Comparison of ENCODE assay signal across 8 mouse cellular contexts in genomic region chr4:32950356-32951034, GRCm38 (mm10). TPM values are rescaled to one million over a fixed set of nuclear protein-coding genes. Genes with fewer than 3 reads are reported as not detected.
DNase-seq lines count a peak whose midpoint lies in the region; ATAC-seq and TF ChIP-seq lines count a peak whose summit lies in the region.

Gene Ankrd6, minus strand, starts transcription at chr4:32950841.

- H3K79me3 ChIP-seq in C2C12 (ENCODE audit: low read depth) = no peaks in the 10 kb centered on the region

- H3K79me2 ChIP-seq in C2C12 (ENCODE audit: control insufficient read depth, insufficient read depth) = no peaks in the 10 kb centered on the region

- H3K9me3 ChIP-seq in heart, embryonic 11.5 days (replicated peaks; ENCODE audit: control insufficient read depth, low read length) = no peaks in the 10 kb centered on the region
- H3K9me3 ChIP-seq in kidney, embryonic 15.5 days (replicated peaks) = no peaks in the 10 kb centered on the region
- no peaks in the 10 kb centered on the region for H3K9me3 ChIP-seq in liver, embryonic 11.5 days (ENCODE audit: control insufficient read depth, low read length)

- peak; percentile 89 for DNase-seq in brain, adult 2 months (ENCODE audit: low read depth, low spot score)
- DNase-seq in liver, embryonic 11.5 days (ENCODE audit: low spot score) = peak; percentile 82
- peak; percentile 38 to 61 for DNase-seq in natural killer cell, adult 2 months (ENCODE audit: low spot score in 2 of 2)
- peak; percentile 78 for DNase-seq in splenic B cell, adult 2 months (ENCODE audit: low read depth, low spot score)

- peak within 1 kb of the TSS; percentile 38 for H3ac ChIP-seq in C2C12 (ENCODE audit: control insufficient read depth, insufficient read length, low read depth)

- peak; percentile 98 for TF ChIP-seq CTCF in C2C12 (IDR thresholded peaks at IDR 0.05; ENCODE audit: control insufficient read depth, insufficient read depth, insufficient read length)

- H3K27me3 ChIP-seq in C2C12 (ENCODE audit: control insufficient read depth, insufficient read depth, insufficient read length) = no peaks in the 10 kb centered on the region
- peaks cover 5% of the 10 kb centered on the region; the same call in 1 of the 2 replicates for H3K27me3 ChIP-seq in heart, embryonic 11.5 days (ENCODE audit: control insufficient read depth, insufficient read depth, low read length)
- peaks cover 11% of the 10 kb centered on the region for H3K27me3 ChIP-seq in kidney, embryonic 15.5 days
- peaks cover 40% of the 10 kb centered on the region for H3K27me3 ChIP-seq in liver, embryonic 11.5 days (replicated peaks; ENCODE audit: control insufficient read depth, insufficient read depth, low read length)
- H3K27me3 ChIP-seq in splenic B cell, adult 2 months (ENCODE audit: control insufficient read depth, insufficient read depth, low read length, poor library complexity, severe bottlenecking) = peaks cover 3% of the 10 kb centered on the region

- ATAC-seq in erythroblast, adult 5-6 weeks (replicated peaks; ENCODE audit: low FRiP score, poor library complexity, severe bottlenecking) = peak; percentile 82
- peak; percentile 92 for ATAC-seq in heart, embryonic 11.5 days (replicated peaks; ENCODE audit: insufficient number of reproducible peaks, low FRiP score, low TSS enrichment)
- ATAC-seq in kidney, embryonic 15.5 days (replicated peaks; ENCODE audit: low FRiP score) = peak; percentile 93
- peak; percentile 88 for ATAC-seq in liver, embryonic 11.5 days (replicated peaks; ENCODE audit: low FRiP score)

- peak within 1 kb of the TSS; percentile 88 for H3K4me2 ChIP-seq in heart, embryonic 11.5 days
- peak within 1 kb of the TSS; percentile 98 for H3K4me2 ChIP-seq in kidney, embryonic 15.5 days
- peak within 1 kb of the TSS; percentile 100 for H3K4me2 ChIP-seq in liver, embryonic 11.5 days

- WGBS in heart, embryonic 11.5 days (ENCODE audit: insufficient replicate concordance) = under 1% methylated on average over 58 of the region's 66 CpGs
- WGBS in kidney, embryonic 15.5 days = under 1% methylated on average over 65 of the region's 66 CpGs
- under 1% methylated on average over 66 of the region's 66 CpGs for WGBS in liver, embryonic 11.5 days

- no peak within 1 kb of the TSS for H3K27ac ChIP-seq in heart, embryonic 11.5 days (ENCODE audit: low read depth, low read length)
- H3K27ac ChIP-seq in kidney, embryonic 15.5 days = peak within 1 kb of the TSS; percentile 41; the same call in 1 of the 2 replicates
- H3K27ac ChIP-seq in liver, embryonic 11.5 days (ENCODE audit: low read depth, low read length) = no peak within 1 kb of the TSS

- H3K4me1 ChIP-seq in heart, embryonic 11.5 days (ENCODE audit: control insufficient read depth, insufficient read depth, low read length) = peaks cover 6% of the 10 kb centered on the region
- peaks cover 31% of the 10 kb centered on the region for H3K4me1 ChIP-seq in kidney, embryonic 15.5 days
- peaks cover 11% of the 10 kb centered on the region for H3K4me1 ChIP-seq in liver, embryonic 11.5 days (replicated peaks; ENCODE audit: control insufficient read depth, insufficient read depth, low read length)

- peak within 1 kb of the TSS; percentile 73 for H3K9ac ChIP-seq in heart, embryonic 11.5 days (ENCODE audit: low read depth, low read length)
- H3K9ac ChIP-seq in kidney, embryonic 15.5 days = peak within 1 kb of the TSS; percentile 69
- H3K9ac ChIP-seq in liver, embryonic 11.5 days (ENCODE audit: low read depth, low read length) = peak within 1 kb of the TSS; percentile 64

- H3K4me3 ChIP-seq in C2C12 (ENCODE audit: insufficient read depth, poor library complexity, severe bottlenecking) = no peak within 1 kb of the TSS
- H3K4me3 ChIP-seq in heart, embryonic 11.5 days (ENCODE audit: low read depth, low read length) = peak within 1 kb of the TSS; percentile 70
- H3K4me3 ChIP-seq in kidney, embryonic 15.5 days (replicated peaks) = peak within 1 kb of the TSS; percentile 86
- H3K4me3 ChIP-seq in liver, embryonic 11.5 days (ENCODE audit: low read depth, low read length) = peak within 1 kb of the TSS; percentile 76

- H3K36me3 ChIP-seq in C2C12 (ENCODE audit: control insufficient read depth, insufficient read depth) = no peaks in the 10 kb centered on the region
- H3K36me3 ChIP-seq in heart, embryonic 11.5 days (ENCODE audit: control insufficient read depth, insufficient read depth, low read length) = no peaks in the 10 kb centered on the region
- no peaks in the 10 kb centered on the region for H3K36me3 ChIP-seq in kidney, embryonic 15.5 days
- no peaks in the 10 kb centered on the region for H3K36me3 ChIP-seq in liver, embryonic 11.5 days (ENCODE audit: control insufficient read depth, insufficient read depth, low read length)
- H3K36me3 ChIP-seq in splenic B cell, adult 2 months (ENCODE audit: control insufficient read depth, insufficient read depth, low read length, poor library complexity, severe bottlenecking) = no peaks in the 10 kb centered on the region

TF ChIP-seq in C2C12, 6 proteins besides CTCF, POLR2A, EP300 and RAD21:
- TF ChIP-seq USF1 (IDR thresholded peaks at IDR 0.05; ENCODE audit: low read depth) (no peak), MAX (IDR thresholded peaks at IDR 0.05) (no peak), CEBPB (IDR thresholded peaks at IDR 0.05; ENCODE audit: low read depth) (no peak)

RNA-seq across cellular contexts. Expression of gene Ankrd6, which starts in this region (rescaled TPM):
- polyA plus RNA-seq in C2C12 (2012; fragmentation: generic; extraction: Trizol) = 0.63 TPM
- 0.77 TPM in 1 of 2 replicates, not detected in the other for total RNA-seq in erythroblast, adult 5-6 weeks (2015; ENCODE audit: low replicate concordance)
- 0.42 and 0.77 TPM in 2 replicates for total RNA-seq in erythroblast, adult 5-6 weeks (2017; ENCODE audit: low replicate concordance)
- 5.4 and 7.1 TPM in 2 replicates for polyA plus RNA-seq in heart, embryonic 11.5 days (2014; fragmentation: Nextera tagmentation; extraction: Ambion mirVana)
- 12.1 and 13.1 TPM in 2 replicates for polyA plus RNA-seq in kidney, embryonic 15.5 days (2015; fragmentation: Nextera tagmentation; extraction: Ambion mirVana)
- polyA plus RNA-seq in liver, embryonic 11.5 days (2014; fragmentation: Nextera tagmentation; extraction: Ambion mirVana) = 3.0 and 3.4 TPM in 2 replicates

Comparison
In these comparisons a context has a peak if more than half of its experiments do, and no peak if none do; other contexts are left out.
1. Peak in ATAC-seq in erythroblast, adult 5-6 weeks; RNA of the gene not detected or under 1 TPM.